Mouse (Mus musculus) embryonic facial prominence, embryonic 15.5 days (tissue): ENCODE measurements around the gene B020031M17Rik. TPM values are rescaled to one million over a fixed set of nuclear protein-coding genes. Genes with fewer than 3 reads are reported as not detected.
A peak's percentile ranks its signal among the peaks of the same experiment; 100 is the strongest.
"Not testable (repeated sequence)": the region's sequence is repeated elsewhere in the genome, so short reads cannot be mapped to it uniquely, and the experiment has no call there.

Source experiments
- ATAC-seq: fragments of 200-750 bp; cut with Nextera tagmentation; 2 replicates; pipeline ENCODE4 v1.8.0; 2017; ENCODE audit warnings: low read depth, moderate TSS enrichment; ENCODE audit not compliant: insufficient number of reproducible peaks, low FRiP score, low TSS enrichment
- H3K27ac ChIP-seq: fragments of 300-500 bp; sonication (generic); replicated peaks from 2 replicates; pipeline ENCODE4 v1.5.1; 2015; ENCODE audit warnings: mild to moderate bottlenecking, inconsistent platforms
- H3K27me3 ChIP-seq: fragments of 300-500 bp; sonication (generic); 2 replicates; pipeline ENCODE4 v1.6.1; 2015; ENCODE audit warnings: inconsistent platforms
- H3K36me3 ChIP-seq: fragments of 300-500 bp; sonication (generic); 2 replicates; pipeline ENCODE4 v1.6.1; 2015; ENCODE audit warnings: mild to moderate bottlenecking, inconsistent platforms
- H3K4me1 ChIP-seq: fragments of 300-500 bp; sonication (generic); 2 replicates; pipeline ENCODE4 v1.6.1; 2015; ENCODE audit warnings: inconsistent platforms
- H3K4me2 ChIP-seq: fragments of 300-500 bp; sonication (generic); replicated peaks from 2 replicates; pipeline ENCODE4 v1.6.1; 2015; ENCODE audit warnings: mild to moderate bottlenecking, inconsistent platforms
- H3K4me3 ChIP-seq: fragments of 300-500 bp; sonication (generic); replicated peaks from 2 replicates; pipeline ENCODE4 v1.5.1; 2015; ENCODE audit warnings: mild to moderate bottlenecking, inconsistent platforms
- H3K9ac ChIP-seq: fragments of 300-500 bp; sonication (generic); 2 replicates; pipeline ENCODE4 v1.6.1; 2015; ENCODE audit warnings: inconsistent platforms
- H3K9me3 ChIP-seq: fragments of 300-500 bp; sonication (generic); replicated peaks from 2 replicates; pipeline ENCODE4 v1.6.1; 2016; ENCODE audit warnings: inconsistent platforms
- WGBS: fragments of 180-500 bp; shearing (Covaris S2); methylation state at CpG from one replicate; pipeline ENCODE4 v1.1.7; 2015; 5-methylcytosine and 5-hydroxymethylcytosine counted together
- polyA plus RNA-seq: library from polyadenylated mRNA; unstranded; fragments of >200 nt; fragmentation: Nextera tagmentation; extraction: Ambion mirVana; gene quantifications from 2 replicates; pipeline ENCODE4 v1.2.1, GENCODE M21; 2015

Gene B020031M17Rik
- not detected in 2 replicates for polyA plus RNA-seq

- H3K9ac ChIP-seq, H3K4me2 ChIP-seq, H3K36me3 ChIP-seq, H3K4me3 ChIP-seq, H3K27ac ChIP-seq, H3K4me1 ChIP-seq, H3K27me3 ChIP-seq, H3K9me3 ChIP-seq, ATAC-seq: not testable (repeated sequence)
- 70% methylated on average over 4 of the region's 6 CpGs for WGBS
Observed at GRCm38 (mm10) chr13:119950706-119951105, at the start of gene B020031M17Rik. Gene B020031M17Rik (minus strand): TSS chr13:119950806.

GRCm38 (mm10) chr13:119999215-119999614, 48.6 kb upstream of the B020031M17Rik start:
- H3K4me2 ChIP-seq, H3K9ac ChIP-seq, H3K36me3 ChIP-seq, H3K27me3 ChIP-seq, H3K4me1 ChIP-seq, H3K4me3 ChIP-seq, H3K9me3 ChIP-seq, ATAC-seq, H3K27ac ChIP-seq: not testable (repeated sequence)
- no CpG with 5 or more reads among the region's 4 CpGs for WGBS

- ATAC-seq, H3K27ac ChIP-seq, H3K27me3 ChIP-seq, H3K36me3 ChIP-seq, H3K4me1 ChIP-seq, H3K4me2 ChIP-seq, H3K9me3 ChIP-seq, H3K4me3 ChIP-seq, H3K9ac ChIP-seq: not testable (repeated sequence)
- WGBS, result no CpG with 5 or more reads among the region's 22 CpGs
Observed at GRCm38 (mm10) chr13:119998442-119999086, 48.0 kb upstream of the B020031M17Rik start.

GRCm38 (mm10) chr13:119991917-119992496, 41.4 kb upstream of the B020031M17Rik start:
- H3K4me1 ChIP-seq, H3K4me3 ChIP-seq, H3K9ac ChIP-seq, ATAC-seq, H3K27ac ChIP-seq, H3K36me3 ChIP-seq, H3K9me3 ChIP-seq, H3K4me2 ChIP-seq, H3K27me3 ChIP-seq: not testable (repeated sequence)
- WGBS, result no CpG with 5 or more reads among the region's 10 CpGs

GRCm38 (mm10) chr13:119991264-119991663, 40.7 kb upstream of the B020031M17Rik start:
- H3K9me3 ChIP-seq, H3K27me3 ChIP-seq, H3K27ac ChIP-seq, H3K9ac ChIP-seq, H3K4me1 ChIP-seq, ATAC-seq, H3K4me3 ChIP-seq, H3K36me3 ChIP-seq, H3K4me2 ChIP-seq: not testable (repeated sequence)
- no CpG with 5 or more reads among the region's 13 CpGs for WGBS

- no CpG with 5 or more reads among the region's 13 CpGs for WGBS
- not testable (repeated sequence) for H3K4me3 ChIP-seq, H3K27ac ChIP-seq, H3K9ac ChIP-seq, H3K36me3 ChIP-seq, H3K9me3 ChIP-seq, ATAC-seq, H3K4me1 ChIP-seq, H3K27me3 ChIP-seq, H3K4me2 ChIP-seq
Observed at GRCm38 (mm10) chr13:119969163-119969562, 18.6 kb upstream of the B020031M17Rik start.

GRCm38 (mm10) chr13:119968193-119968592, 17.6 kb upstream of the B020031M17Rik start:
- H3K9ac ChIP-seq, H3K27ac ChIP-seq, H3K4me3 ChIP-seq, H3K4me2 ChIP-seq, H3K36me3 ChIP-seq, H3K9me3 ChIP-seq, H3K27me3 ChIP-seq, ATAC-seq, H3K4me1 ChIP-seq: not testable (repeated sequence)
- WGBS, result no CpG with 5 or more reads among the region's 14 CpGs

- Histone ChIP-seq H3K4me3 (peak overlapping the region; percentile 27), H3K4me2 (peak overlapping the region; percentile 32; the same call in 1 of the 2 replicates)
- H3K9ac ChIP-seq, ATAC-seq, H3K27me3 ChIP-seq, H3K36me3 ChIP-seq, H3K9me3 ChIP-seq, H3K27ac ChIP-seq, H3K4me1 ChIP-seq: not testable (repeated sequence)
- 0% methylated on average over 21 of the region's 22 CpGs for WGBS
Observed at GRCm38 (mm10) chr13:119965968-119966367, 15.4 kb upstream of the B020031M17Rik start.

GRCm38 (mm10) chr13:119965302-119965952, 14.8 kb upstream of the B020031M17Rik start:
- H3K4me1 ChIP-seq, H3K27ac ChIP-seq, H3K36me3 ChIP-seq, ATAC-seq, H3K27me3 ChIP-seq, H3K9me3 ChIP-seq, H3K9ac ChIP-seq: not testable (repeated sequence)
- WGBS, result 0% methylated on average over 15 of the region's 34 CpGs
- Histone ChIP-seq H3K4me2 (peak overlapping the region; percentile 32; the same call in 1 of the 2 replicates), H3K4me3 (peak overlapping the region; percentile 27)

- H3K9me3 ChIP-seq, H3K36me3 ChIP-seq, H3K9ac ChIP-seq, ATAC-seq, H3K4me3 ChIP-seq, H3K4me1 ChIP-seq, H3K27me3 ChIP-seq, H3K4me2 ChIP-seq, H3K27ac ChIP-seq: not testable (repeated sequence)
- WGBS, result no CpG with 5 or more reads among the region's 5 CpGs
Observed at GRCm38 (mm10) chr13:119962856-119963255, 12.2 kb upstream of the B020031M17Rik start.

- not testable (repeated sequence) for H3K36me3 ChIP-seq
Observed at GRCm38 (mm10) chr13:119955567-119955966, 5.0 kb upstream of the B020031M17Rik start.

More at GRCm38 (mm10) chr13:119955567-119955966, 5.0 kb upstream of the B020031M17Rik start:
- ATAC-seq, H3K4me1 ChIP-seq, H3K9me3 ChIP-seq, H3K4me2 ChIP-seq, H3K27me3 ChIP-seq, H3K9ac ChIP-seq, H3K27ac ChIP-seq, H3K4me3 ChIP-seq: not testable (repeated sequence)
- WGBS, result no CpG with 5 or more reads among the region's 5 CpGs
